Mouse (Mus musculus) stomach, postnatal 0 days (tissue): ENCODE results near the gene Slc8a1.

Experiments used
- CTCF ChIP-seq: IDR thresholded peaks from 2 replicates; pipeline ENCODE4 v1.5.1; 2016; ENCODE audit warnings: antibody characterized with exemption, low read depth, mild to moderate bottlenecking, moderate library complexity
- EP300 ChIP-seq: optimal IDR thresholded peaks from 2 replicates; pipeline ENCODE3; 2016; ENCODE audit warnings: antibody characterized with exemption

DNA sequence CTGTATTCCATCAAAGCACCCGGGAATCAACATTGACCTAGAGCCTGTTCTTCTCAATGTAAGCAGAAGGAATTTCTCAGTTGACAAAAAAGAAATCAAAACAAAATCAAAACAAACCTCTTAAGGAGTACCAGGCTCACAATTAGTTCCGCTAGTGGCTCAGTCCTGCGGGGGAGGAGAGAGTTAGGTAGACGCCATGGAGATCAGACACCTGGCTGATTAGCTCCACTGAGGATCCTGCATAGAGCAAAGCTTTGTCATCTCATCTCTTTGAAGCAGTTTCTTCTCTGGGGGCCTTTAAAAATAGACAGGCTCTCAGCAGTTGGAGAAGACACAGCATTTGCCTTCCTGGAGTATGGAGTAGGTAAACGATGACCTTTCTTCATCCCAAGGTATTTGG is 192.2 kb downstream of the Slc8a1 start:
- TF ChIP-seq CTCF (no peak), EP300 (no peak)
